ENCODE assay signal across 8 mouse cellular contexts in genomic region chr2:32960273-32960672, GRCm38 (mm10). TPM values are rescaled to one million over a fixed set of nuclear protein-coding genes. Genes with fewer than 3 reads are reported as not detected.
DNase-seq lines count a peak whose midpoint lies in the region; ATAC-seq and TF ChIP-seq lines count a peak whose summit lies in the region.

No protein-coding gene starts in this region.

- WGBS in lung, embryonic 14.5 days: 83% methylated on average over 4 of the region's 4 CpGs
- WGBS in forebrain, embryonic 10.5 days: 96% methylated on average over 4 of the region's 4 CpGs
- 87% methylated on average over 4 of the region's 4 CpGs for WGBS in limb, embryonic 13.5 days
- WGBS in neural tube, embryonic 15.5 days: 90% methylated on average over 4 of the region's 4 CpGs
- WGBS in cerebellum, adult 2 months: 92% methylated on average over 4 of the region's 4 CpGs

- ATAC-seq in lung, embryonic 14.5 days (ENCODE audit: insufficient read depth): no peak
- no peak for ATAC-seq in limb, embryonic 13.5 days (ENCODE audit: low FRiP score, low read depth)
- no peak for ATAC-seq in neural tube, embryonic 15.5 days (ENCODE audit: low FRiP score)

- H3K9me3 ChIP-seq in lung, embryonic 14.5 days (ENCODE audit: low read depth, low read length): no peaks in the 10 kb centered on the region
- no peaks in the 10 kb centered on the region for H3K9me3 ChIP-seq in forebrain, embryonic 10.5 days
- H3K9me3 ChIP-seq in limb, embryonic 13.5 days: no peaks in the 10 kb centered on the region
- no peaks in the 10 kb centered on the region for H3K9me3 ChIP-seq in neural tube, embryonic 15.5 days (replicated peaks)

- no peak for DNase-seq in lung, embryonic 14.5 days
- no peak for DNase-seq in lung, adult 18-20 months
- no peak for DNase-seq in forebrain, embryonic 10.5 days (ENCODE audit: extremely low spot score, low spot score)
- no peak for DNase-seq in right cerebral cortex, postnatal 4 days
- no peak for DNase-seq in right cerebral cortex, postnatal 14 days
- no peak for DNase-seq in cerebellum, adult 2 months

- peak overlapping the region; percentile 99; the same call in 1 of the 2 replicates for H3K9ac ChIP-seq in lung, embryonic 14.5 days
- 0 out of 2 replicates have a peak overlapping the region, but pooled peaks have one; percentile 83 for H3K9ac ChIP-seq in limb, embryonic 13.5 days
- peak overlapping the region; percentile 88; the same call in 1 of the 2 replicates for H3K9ac ChIP-seq in neural tube, embryonic 15.5 days (replicated peaks)

- peak overlapping the region; percentile 90 for H3K4me2 ChIP-seq in lung, embryonic 14.5 days
- H3K4me2 ChIP-seq in limb, embryonic 13.5 days (replicated peaks): peak overlapping the region; percentile 95
- H3K4me2 ChIP-seq in neural tube, embryonic 15.5 days: peak overlapping the region; percentile 81

- TF ChIP-seq POLR2A in cerebellum, adult 2 months (IDR thresholded peaks at IDR 0.05; ENCODE audit: borderline replicate concordance, insufficient read depth, low read length): no peak

- H3K4me1 ChIP-seq in lung, embryonic 14.5 days (ENCODE audit: insufficient read depth): peaks cover 8% of the 10 kb centered on the region
- H3K4me1 ChIP-seq in forebrain, embryonic 10.5 days: peaks cover 39% of the 10 kb centered on the region
- H3K4me1 ChIP-seq in limb, embryonic 13.5 days: peaks cover 34% of the 10 kb centered on the region
- H3K4me1 ChIP-seq in neural tube, embryonic 15.5 days: peaks cover 38% of the 10 kb centered on the region
- peaks cover 6% of the 10 kb centered on the region for H3K4me1 ChIP-seq in cerebellum, adult 2 months (ENCODE audit: control insufficient read depth, insufficient read depth, low read length)

- TF ChIP-seq CTCF in lung, embryonic 14.5 days (IDR thresholded peaks at IDR 0.05; ENCODE audit: low read depth): no peak
- TF ChIP-seq CTCF in cerebellum, adult 2 months (IDR thresholded peaks at IDR 0.05; ENCODE audit: borderline replicate concordance, insufficient read depth, low read depth, low read length): no peak

- H3K36me3 ChIP-seq in lung, embryonic 14.5 days (ENCODE audit: insufficient read depth): peaks cover 31% of the 10 kb centered on the region
- H3K36me3 ChIP-seq in forebrain, embryonic 10.5 days (replicated peaks): peaks cover 52% of the 10 kb centered on the region
- peaks cover 52% of the 10 kb centered on the region for H3K36me3 ChIP-seq in limb, embryonic 13.5 days
- peaks cover 41% of the 10 kb centered on the region for H3K36me3 ChIP-seq in neural tube, embryonic 15.5 days

- H3K27ac ChIP-seq in lung, embryonic 14.5 days (ENCODE audit: low read depth): no peak overlapping the region
- no peak overlapping the region for H3K27ac ChIP-seq in forebrain, embryonic 10.5 days
- no peak overlapping the region for H3K27ac ChIP-seq in limb, embryonic 13.5 days
- H3K27ac ChIP-seq in neural tube, embryonic 15.5 days (replicated peaks): no peak overlapping the region
- H3K27ac ChIP-seq in cerebellum, adult 2 months (ENCODE audit: insufficient read depth, low read length): no peak overlapping the region

- no peaks in the 10 kb centered on the region for H3K27me3 ChIP-seq in lung, embryonic 14.5 days (ENCODE audit: insufficient read depth, low read length)
- no peaks in the 10 kb centered on the region for H3K27me3 ChIP-seq in forebrain, embryonic 10.5 days (ENCODE audit: poor library complexity, severe bottlenecking)
- H3K27me3 ChIP-seq in limb, embryonic 13.5 days: no peaks in the 10 kb centered on the region
- H3K27me3 ChIP-seq in neural tube, embryonic 15.5 days (replicated peaks): no peaks in the 10 kb centered on the region
- H3K27me3 ChIP-seq in cerebellum, adult 2 months (ENCODE audit: control insufficient read depth, insufficient read depth, low read length): no peaks in the 10 kb centered on the region

- H3K4me3 ChIP-seq in lung, embryonic 14.5 days (ENCODE audit: low read depth, low read length): peak overlapping the region; percentile 97; the same call in 1 of the 2 replicates
- peak overlapping the region; percentile 97; the same call in 1 of the 2 replicates for H3K4me3 ChIP-seq in forebrain, embryonic 10.5 days
- H3K4me3 ChIP-seq in limb, embryonic 13.5 days: peak overlapping the region; percentile 89
- H3K4me3 ChIP-seq in neural tube, embryonic 15.5 days (replicated peaks): peak overlapping the region; percentile 76
- H3K4me3 ChIP-seq in cerebellum, adult 2 months (replicated peaks; ENCODE audit: insufficient read depth, low read depth, low read length): no peak overlapping the region

RNA-seq across cellular contexts. Expression of gene Rpl12, which starts 1.1 kb away (rescaled TPM):
- 235 and 256 TPM in 2 replicates for polyA plus RNA-seq in lung, embryonic 14.5 days (2014; fragmentation: Nextera tagmentation; extraction: Ambion mirVana)
- polyA plus RNA-seq in forebrain, embryonic 10.5 days (2016; fragmentation: Nextera tagmentation; extraction: Ambion mirVana): 192 and 197 TPM in 2 replicates
- 159 and 175 TPM in 2 replicates for polyA plus RNA-seq in limb, embryonic 13.5 days (2015; fragmentation: Nextera tagmentation; extraction: Ambion mirVana)
- 104 and 116 TPM in 2 replicates for polyA plus RNA-seq in neural tube, embryonic 15.5 days (2015; fragmentation: Nextera tagmentation; extraction: Ambion mirVana)
- polyA plus RNA-seq in cerebellum, adult 2 months (2012; rRNA removed): 257 and 289 TPM in 2 replicates

RNA-seq across cellular contexts. Expression of gene Lrsam1, which starts 1.1 kb away (rescaled TPM):
- polyA plus RNA-seq in lung, embryonic 14.5 days (2014; fragmentation: Nextera tagmentation; extraction: Ambion mirVana): 6.4 and 6.6 TPM in 2 replicates
- 6.6 and 8.0 TPM in 2 replicates for polyA plus RNA-seq in forebrain, embryonic 10.5 days (2016; fragmentation: Nextera tagmentation; extraction: Ambion mirVana)
- 13.9 and 14.1 TPM in 2 replicates for polyA plus RNA-seq in limb, embryonic 13.5 days (2015; fragmentation: Nextera tagmentation; extraction: Ambion mirVana)
- polyA plus RNA-seq in neural tube, embryonic 15.5 days (2015; fragmentation: Nextera tagmentation; extraction: Ambion mirVana): 22.0 and 23.5 TPM in 2 replicates
- 32.8 and 36.7 TPM in 2 replicates for polyA plus RNA-seq in cerebellum, adult 2 months (2012; rRNA removed)

RNA-seq across cellular contexts. Expression of gene Slc2a8, which starts 21.6 kb away (rescaled TPM):
- polyA plus RNA-seq in lung, embryonic 14.5 days (2014; fragmentation: Nextera tagmentation; extraction: Ambion mirVana): 12.4 and 14.4 TPM in 2 replicates
- polyA plus RNA-seq in forebrain, embryonic 10.5 days (2016; fragmentation: Nextera tagmentation; extraction: Ambion mirVana): 14.2 and 14.8 TPM in 2 replicates
- polyA plus RNA-seq in limb, embryonic 13.5 days (2015; fragmentation: Nextera tagmentation; extraction: Ambion mirVana): 27.3 and 28.9 TPM in 2 replicates
- 24.7 and 27.6 TPM in 2 replicates for polyA plus RNA-seq in neural tube, embryonic 15.5 days (2015; fragmentation: Nextera tagmentation; extraction: Ambion mirVana)
- polyA plus RNA-seq in cerebellum, adult 2 months (2012; rRNA removed): 51.3 and 55.0 TPM in 2 replicates
